Mouse (Mus musculus): Measurements from ENCODE around the gene Foxo3. TPM values are rescaled to one million over a fixed set of nuclear protein-coding genes. Genes with fewer than 3 reads are reported as not detected.

The Foxo3 gene
- total and polyA plus RNA-seq, 2 experiments, result 17.0 to 35.4 TPM

GRCm38 (mm10) chr10:42297109-42297508 lies 20.6 kb upstream of the Foxo3 start:
- H3K27me3 ChIP-seq (ENCODE audit: control insufficient read depth, insufficient read depth, low read length), result no peaks in the 10 kb centered on the region
- H3K4me3 ChIP-seq (ENCODE audit: insufficient read depth, low read depth, low read length), result no peak overlapping the region
- H3K9ac ChIP-seq (ENCODE audit: low read depth, low read length), result no peak overlapping the region
- no peaks in the 10 kb centered on the region for H3K79me2 ChIP-seq (ENCODE audit: control insufficient read depth, insufficient read depth, low read length)
- no peak for TF ChIP-seq CTCF (IDR thresholded peaks at IDR 0.05; ENCODE audit: low read depth, low read length)
- no peak for TF ChIP-seq POLR2A (IDR thresholded peaks at IDR 0.05; ENCODE audit: extremely low read depth, insufficient read depth, low read length)
- DNase-seq (ENCODE audit: extremely low read depth, low read depth, low spot score), result no peak
- H3K36me3 ChIP-seq (ENCODE audit: control insufficient read depth, insufficient read depth, low read length), result no peaks in the 10 kb centered on the region
- no peaks in the 10 kb centered on the region for H3K4me1 ChIP-seq (ENCODE audit: control insufficient read depth, insufficient read depth, low read length)
- no peak overlapping the region for H3K27ac ChIP-seq (replicated peaks; ENCODE audit: insufficient read depth, low read depth, low read length)
- WGBS, result 70% methylated on average over 2 of the region's 2 CpGs

- no peaks in the 10 kb centered on the region for H3K79me2 ChIP-seq (ENCODE audit: control insufficient read depth, insufficient read depth, low read length)
- H3K4me1 ChIP-seq (ENCODE audit: control insufficient read depth, insufficient read depth, low read length), result no peaks in the 10 kb centered on the region
- DNase-seq (ENCODE audit: extremely low read depth, low read depth, low spot score), result no peak
- no peak overlapping the region for H3K4me3 ChIP-seq (ENCODE audit: insufficient read depth, low read depth, low read length)
- 82% methylated on average over 4 of the region's 4 CpGs for WGBS
- H3K9ac ChIP-seq (ENCODE audit: low read depth, low read length), result no peak overlapping the region
- H3K27me3 ChIP-seq (ENCODE audit: control insufficient read depth, insufficient read depth, low read length), result no peaks in the 10 kb centered on the region
- no peak for TF ChIP-seq CTCF (IDR thresholded peaks at IDR 0.05; ENCODE audit: low read depth, low read length)
- no peak for TF ChIP-seq POLR2A (IDR thresholded peaks at IDR 0.05; ENCODE audit: extremely low read depth, insufficient read depth, low read length)
- no peak overlapping the region for H3K27ac ChIP-seq (replicated peaks; ENCODE audit: insufficient read depth, low read depth, low read length)
- H3K36me3 ChIP-seq (ENCODE audit: control insufficient read depth, insufficient read depth, low read length), result no peaks in the 10 kb centered on the region
Observed at GRCm38 (mm10) chr10:42296559-42296958, 20.0 kb upstream of the Foxo3 start.

- Histone ChIP-seq H3K27ac (replicated peaks; ENCODE audit: insufficient read depth, low read depth, low read length) (no peak overlapping the region), H3K36me3 (ENCODE audit: control insufficient read depth, insufficient read depth, low read length) (no peaks in the 10 kb centered on the region), H3K4me1 (ENCODE audit: control insufficient read depth, insufficient read depth, low read length) (no peaks in the 10 kb centered on the region), H3K4me3 (ENCODE audit: insufficient read depth, low read depth, low read length) (no peak overlapping the region), H3K27me3 (ENCODE audit: control insufficient read depth, insufficient read depth, low read length) (no peaks in the 10 kb centered on the region), H3K9ac (ENCODE audit: low read depth, low read length) (no peak overlapping the region), H3K79me2 (ENCODE audit: control insufficient read depth, insufficient read depth, low read length) (no peaks in the 10 kb centered on the region)
- TF ChIP-seq POLR2A (IDR thresholded peaks at IDR 0.05; ENCODE audit: extremely low read depth, insufficient read depth, low read length) (no peak), CTCF (IDR thresholded peaks at IDR 0.05; ENCODE audit: low read depth, low read length) (peak; percentile 52)
- WGBS, result 7% methylated on average over 1 of the region's 1 CpGs
- DNase-seq (ENCODE audit: extremely low read depth, low read depth, low spot score), result peak; percentile 59
Observed at GRCm38 (mm10) chr10:42295028-42295427, 18.5 kb upstream of the Foxo3 start.

- Histone ChIP-seq H3K27me3 (ENCODE audit: control insufficient read depth, insufficient read depth, low read length) (no peaks in the 10 kb centered on the region), H3K4me3 (ENCODE audit: insufficient read depth, low read depth, low read length) (no peak overlapping the region), H3K36me3 (ENCODE audit: control insufficient read depth, insufficient read depth, low read length) (no peaks in the 10 kb centered on the region), H3K27ac (replicated peaks; ENCODE audit: insufficient read depth, low read depth, low read length) (no peak overlapping the region), H3K79me2 (ENCODE audit: control insufficient read depth, insufficient read depth, low read length) (no peaks in the 10 kb centered on the region), H3K9ac (ENCODE audit: low read depth, low read length) (no peak overlapping the region), H3K4me1 (ENCODE audit: control insufficient read depth, insufficient read depth, low read length) (no peaks in the 10 kb centered on the region)
- WGBS, result 68% methylated on average over 2 of the region's 2 CpGs
- no peak for DNase-seq (ENCODE audit: extremely low read depth, low read depth, low spot score)
- TF ChIP-seq POLR2A (IDR thresholded peaks at IDR 0.05; ENCODE audit: extremely low read depth, insufficient read depth, low read length), result no peak
- no peak for TF ChIP-seq CTCF (IDR thresholded peaks at IDR 0.05; ENCODE audit: low read depth, low read length)
Observed at GRCm38 (mm10) chr10:42294392-42294791, 17.8 kb upstream of the Foxo3 start.

GRCm38 (mm10) chr10:42293877-42294276 lies 17.3 kb upstream of the Foxo3 start:
- H3K9ac ChIP-seq (ENCODE audit: low read depth, low read length), result no peak overlapping the region
- no peak overlapping the region for H3K27ac ChIP-seq (replicated peaks; ENCODE audit: insufficient read depth, low read depth, low read length)
- no peak overlapping the region for H3K4me3 ChIP-seq (ENCODE audit: insufficient read depth, low read depth, low read length)
- no peaks in the 10 kb centered on the region for H3K36me3 ChIP-seq (ENCODE audit: control insufficient read depth, insufficient read depth, low read length)
- WGBS, result 59% methylated on average over 4 of the region's 4 CpGs
- no peak for DNase-seq (ENCODE audit: extremely low read depth, low read depth, low spot score)
- no peaks in the 10 kb centered on the region for H3K4me1 ChIP-seq (ENCODE audit: control insufficient read depth, insufficient read depth, low read length)
- no peaks in the 10 kb centered on the region for H3K27me3 ChIP-seq (ENCODE audit: control insufficient read depth, insufficient read depth, low read length)
- H3K79me2 ChIP-seq (ENCODE audit: control insufficient read depth, insufficient read depth, low read length), result no peaks in the 10 kb centered on the region
- TF ChIP-seq POLR2A (IDR thresholded peaks at IDR 0.05; ENCODE audit: extremely low read depth, insufficient read depth, low read length) (no peak), CTCF (IDR thresholded peaks at IDR 0.05; ENCODE audit: low read depth, low read length) (no peak)

- no peaks in the 10 kb centered on the region for H3K79me2 ChIP-seq (ENCODE audit: control insufficient read depth, insufficient read depth, low read length)
- H3K4me1 ChIP-seq (ENCODE audit: control insufficient read depth, insufficient read depth, low read length), result no peaks in the 10 kb centered on the region
- TF ChIP-seq CTCF (IDR thresholded peaks at IDR 0.05; ENCODE audit: low read depth, low read length) (peak; percentile 82), POLR2A (IDR thresholded peaks at IDR 0.05; ENCODE audit: extremely low read depth, insufficient read depth, low read length) (no peak)
- no peak overlapping the region for H3K4me3 ChIP-seq (ENCODE audit: insufficient read depth, low read depth, low read length)
- no peaks in the 10 kb centered on the region for H3K27me3 ChIP-seq (ENCODE audit: control insufficient read depth, insufficient read depth, low read length)
- DNase-seq (ENCODE audit: extremely low read depth, low read depth, low spot score), result peak; percentile 34
- 61% methylated on average over 5 of the region's 5 CpGs for WGBS
- H3K36me3 ChIP-seq (ENCODE audit: control insufficient read depth, insufficient read depth, low read length), result no peaks in the 10 kb centered on the region
- H3K9ac ChIP-seq (ENCODE audit: low read depth, low read length), result no peak overlapping the region
- no peak overlapping the region for H3K27ac ChIP-seq (replicated peaks; ENCODE audit: insufficient read depth, low read depth, low read length)
Observed at GRCm38 (mm10) chr10:42291360-42291759, 14.8 kb upstream of the Foxo3 start.

All from liver, adult 2 months (tissue).